Mouse (Mus musculus) liver, embryonic 14.5 days (tissue): ENCODE measurements around the gene Cacnb4.

Source experiments
- CTCF ChIP-seq: IDR thresholded peaks from 2 replicates; pipeline ENCODE4 v1.5.1; 2016; ENCODE audit warnings: antibody characterized with exemption, low read depth, control low read depth
- EP300 ChIP-seq: IDR thresholded peaks from 2 replicates; pipeline ENCODE4 v1.6.1; 2016; ENCODE audit warnings: antibody characterized with exemption, low read depth

DNA sequence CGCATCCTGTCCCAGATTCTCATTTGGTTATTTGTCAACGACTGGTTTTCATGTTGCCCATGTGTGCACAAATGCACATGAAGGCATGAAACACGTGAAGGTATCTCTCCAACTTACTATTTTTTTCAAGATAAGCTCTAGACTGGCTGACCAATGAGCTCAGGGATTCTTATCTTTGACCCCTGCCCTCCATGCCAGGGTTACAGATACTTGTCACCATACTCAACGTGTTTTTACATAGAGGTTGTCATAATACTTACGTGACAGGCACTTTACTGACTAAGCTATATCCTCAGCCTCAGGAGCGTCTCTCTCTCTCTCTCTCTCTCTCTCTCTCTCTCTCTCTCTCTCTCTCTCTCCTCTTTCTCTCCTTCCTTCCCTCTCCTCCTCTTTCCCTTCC, 290.2 kb downstream of the Cacnb4 start:
- TF ChIP-seq EP300 (no peak), CTCF (no peak)
